Mouse (Mus musculus) kidney, postnatal 4 days (tissue): ENCODE data around the gene Svop.

ENCODE experiments used
- DNase-seq, 2 experiments: peaks; one replicate each; pipeline ENCODE4 v3.0.0; 2021; ENCODE audit warnings: mixed read lengths in 2 of 2

Gene Svop

DNA sequence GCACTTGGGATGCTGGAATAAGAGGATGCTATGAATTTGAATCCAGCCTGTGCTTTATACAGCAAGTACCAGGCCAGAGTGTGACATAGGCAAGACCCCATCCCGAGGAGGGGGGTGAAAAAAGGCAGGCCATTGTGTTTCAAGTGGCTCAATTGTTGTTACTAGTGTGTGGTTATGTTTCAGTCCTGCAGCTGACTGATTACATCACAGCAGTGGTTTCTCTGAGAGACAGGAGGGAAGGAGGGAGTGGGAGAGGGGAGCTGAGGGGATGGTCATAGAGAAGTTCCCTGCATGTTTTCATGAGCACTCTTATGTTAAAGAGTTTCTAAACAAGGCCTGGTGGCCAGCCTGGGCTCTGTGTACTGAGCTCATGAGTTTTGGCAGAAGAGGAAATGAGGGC lies 11.4 kb upstream of the Svop start:
- DNase-seq, result no peak

DNA sequence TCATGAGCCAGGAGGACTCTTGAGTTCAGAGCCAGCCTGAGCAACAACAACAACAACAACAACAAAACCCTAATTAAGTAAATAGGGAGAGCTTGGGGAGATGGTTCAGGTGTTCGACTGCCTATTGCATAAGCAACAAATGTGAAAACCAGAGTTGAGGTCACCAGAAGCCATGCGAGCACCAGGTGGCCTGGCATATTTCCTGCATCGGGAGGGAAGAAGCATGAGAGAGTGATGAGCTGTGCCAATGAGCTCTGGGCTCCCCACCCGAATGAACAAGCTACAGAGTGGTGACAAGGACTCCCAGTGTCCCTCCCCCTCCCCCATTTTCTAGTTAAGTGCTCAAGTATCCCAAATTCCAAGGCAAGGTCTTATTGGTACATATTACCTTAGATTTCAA lies 10.5 kb upstream of the Svop start:
- no peak for DNase-seq

- no peak for DNase-seq
Measured at GRCm38 (mm10) chr5:114100390-114101099, 9.2 kb upstream of the Svop start.

DNA sequence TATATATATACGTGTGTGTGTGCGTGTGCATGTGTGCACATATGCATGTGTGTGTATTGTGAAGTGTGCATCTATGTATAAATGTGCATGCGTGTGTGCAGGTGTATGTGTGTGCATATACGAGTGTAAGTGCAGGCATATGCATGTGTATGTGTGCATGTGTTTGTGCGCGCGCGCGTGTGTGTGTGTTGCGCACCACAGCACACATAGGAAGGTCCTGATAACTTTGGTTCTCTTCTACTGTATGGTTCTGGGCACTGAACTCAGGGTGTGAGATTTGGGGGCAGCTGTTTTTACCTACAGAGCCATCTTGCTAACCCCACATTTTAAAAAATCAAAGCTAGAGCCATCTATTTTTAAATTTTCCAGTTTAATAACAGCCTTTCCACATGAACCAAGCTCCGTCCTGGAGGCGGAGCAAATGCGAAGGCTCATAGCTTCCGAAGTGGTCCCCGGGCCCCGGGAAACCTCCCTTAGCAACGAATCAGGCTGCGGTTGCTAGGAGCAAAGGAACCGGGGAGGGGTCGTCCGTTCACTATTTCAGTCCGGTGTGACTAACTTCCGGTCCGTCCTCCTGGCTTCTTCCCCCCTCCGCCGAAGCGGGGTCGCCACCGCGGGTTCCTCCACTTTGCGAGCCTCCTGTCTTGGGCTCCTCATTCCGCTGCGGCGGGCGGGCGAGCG lies 8.5 kb upstream of the Svop start:
- DNase-seq, result peak; percentile 93 to 94

DNA sequence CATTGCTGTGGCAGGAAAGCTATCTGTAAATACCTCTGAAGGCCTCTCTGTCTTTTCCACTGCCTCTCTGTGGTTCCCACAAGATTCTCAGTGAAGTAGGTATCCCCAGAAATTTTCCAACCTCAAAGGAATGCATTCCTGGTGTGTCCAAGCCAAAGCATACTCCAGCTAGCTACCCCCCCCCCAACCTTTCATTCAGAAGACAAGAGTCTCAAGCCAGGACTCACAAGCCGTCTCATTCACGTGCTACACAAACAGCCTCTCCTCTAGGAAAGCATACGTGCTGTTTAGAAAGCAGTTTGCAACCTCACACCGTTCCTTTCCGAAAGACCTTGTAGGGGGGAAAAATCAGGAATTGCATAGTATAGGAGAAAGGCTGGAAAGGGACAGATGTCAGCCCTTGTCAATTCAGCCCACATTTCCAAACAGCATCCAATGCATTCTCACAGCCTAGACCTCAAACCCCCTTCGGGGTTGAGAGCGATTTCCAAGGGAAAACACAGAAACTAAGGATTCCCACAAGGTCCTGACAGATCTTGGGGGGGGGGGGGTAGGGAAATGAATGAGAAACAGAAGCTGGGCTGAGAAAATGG lies 853 bp downstream of the Svop start:
- DNase-seq, result no peak

- no peak for DNase-seq
Measured at GRCm38 (mm10) chr5:114087875-114088480, 3.4 kb downstream of the Svop start.

DNA sequence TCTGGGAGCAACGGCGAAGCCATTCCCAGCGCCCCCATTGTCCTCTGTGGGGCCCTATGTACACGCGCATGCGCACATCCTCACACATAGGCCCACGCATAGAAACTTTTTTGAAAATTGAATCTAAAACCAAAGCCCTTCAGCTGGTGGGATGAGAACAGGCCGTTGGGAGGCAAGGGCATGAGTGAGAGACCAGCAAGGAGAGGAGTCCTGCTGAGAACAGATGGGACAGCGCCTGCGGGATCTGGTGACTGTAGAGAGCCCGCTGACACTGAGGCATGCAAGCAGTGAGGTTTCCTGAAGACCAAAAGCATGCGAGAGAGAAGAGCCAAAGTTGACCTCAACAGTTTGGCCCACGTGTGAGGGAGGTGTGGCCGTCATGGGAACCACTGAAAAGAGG lies 5.9 kb downstream of the Svop start:
- no peak for DNase-seq

GRCm38 (mm10) chr5:114077009-114077408 lies 14.4 kb downstream of the Svop start:
- DNase-seq, result no peak

- no peak for DNase-seq
Measured at GRCm38 (mm10) chr5:114072262-114072661, 19.1 kb downstream of the Svop start.

DNA sequence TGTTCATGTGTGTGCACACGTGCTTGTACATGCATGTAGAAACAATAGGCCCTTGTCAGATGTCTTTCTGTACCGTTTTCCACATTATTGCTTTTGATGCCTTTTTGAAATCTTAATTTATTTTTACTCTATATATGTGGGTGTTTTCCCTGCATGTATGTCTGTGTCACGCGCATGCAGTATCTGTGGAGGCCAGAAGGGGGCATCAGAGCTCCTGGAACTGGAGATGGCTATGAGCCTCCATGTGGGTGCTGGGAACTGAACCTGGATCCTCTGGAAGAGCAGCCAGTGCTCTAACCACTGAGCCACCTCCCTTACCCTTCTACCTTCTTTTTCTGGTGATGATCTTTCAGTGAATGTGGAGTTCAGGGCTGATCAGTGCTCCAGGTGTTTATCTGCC lies 20.5 kb downstream of the Svop start:
- DNase-seq, result no peak

DNA sequence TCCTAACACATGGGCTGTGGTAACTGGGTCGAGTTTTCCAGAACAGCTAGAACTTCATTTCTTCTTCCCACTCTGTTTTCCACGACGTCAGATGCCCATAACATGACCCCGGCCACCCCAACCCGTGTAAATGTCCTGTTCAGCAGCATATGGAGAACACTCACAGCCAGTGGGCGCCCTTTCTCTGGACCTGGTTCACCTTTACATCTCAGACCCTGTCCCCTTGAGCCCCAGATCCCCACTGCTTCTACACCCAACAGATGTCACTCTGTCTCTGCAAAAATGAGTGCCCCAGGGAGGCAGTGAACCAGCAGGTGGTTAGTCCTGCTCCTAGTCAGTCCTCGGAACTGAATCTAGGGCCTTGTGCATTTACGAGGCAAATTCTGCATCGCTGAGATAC lies 23.4 kb downstream of the Svop start:
- no peak for DNase-seq

- DNase-seq, result no peak
Measured at GRCm38 (mm10) chr5:114067543-114067942, 23.8 kb downstream of the Svop start.

DNA sequence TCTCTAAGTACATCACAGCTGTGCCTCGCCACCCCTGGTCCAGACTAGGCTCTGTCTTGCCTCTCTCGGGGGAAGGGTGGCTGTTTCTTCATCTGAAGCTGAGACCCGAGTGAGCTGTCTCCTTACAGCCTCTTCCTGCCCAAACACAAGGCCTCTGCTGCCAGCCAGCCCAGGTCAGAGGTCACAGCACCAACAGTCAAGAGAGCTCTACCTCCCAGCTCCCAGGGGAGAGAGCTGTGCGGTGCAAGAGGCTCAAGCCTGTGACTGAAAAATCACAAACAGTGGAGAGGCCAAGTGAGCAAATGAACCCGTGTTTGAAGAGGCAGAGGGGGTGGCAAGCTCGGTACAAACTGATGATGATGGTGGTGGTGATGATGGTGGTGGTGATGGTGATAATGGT lies 24.8 kb downstream of the Svop start:
- DNase-seq, result no peak

DNA sequence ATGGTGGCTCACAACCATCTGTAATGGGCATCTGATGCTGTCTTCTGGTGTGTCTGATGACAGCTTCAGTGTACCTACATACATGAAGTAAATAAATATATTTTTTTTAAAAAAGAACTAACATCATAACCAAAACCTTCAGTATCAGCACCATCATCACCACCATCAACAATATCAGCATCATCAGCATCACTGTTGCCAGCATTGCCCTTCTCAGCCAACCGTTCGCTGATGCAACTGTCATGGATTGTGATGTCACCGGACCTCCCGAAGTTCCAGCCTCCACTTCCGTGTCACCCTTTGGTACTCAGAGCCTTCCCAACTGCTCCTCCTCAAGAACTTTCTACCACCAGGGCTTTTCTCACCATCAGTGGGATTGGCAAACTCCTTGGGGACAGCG lies 26.2 kb downstream of the Svop start, which contains the start of gene Usp30:
Gene Usp30 (plus strand): TSS at position 301 of the 400 bp plus-strand sequence.
- no peak for DNase-seq

GRCm38 (mm10) chr5:114063958-114064357 lies 27.4 kb downstream of the Svop start:
- DNase-seq, result no peak

DNA sequence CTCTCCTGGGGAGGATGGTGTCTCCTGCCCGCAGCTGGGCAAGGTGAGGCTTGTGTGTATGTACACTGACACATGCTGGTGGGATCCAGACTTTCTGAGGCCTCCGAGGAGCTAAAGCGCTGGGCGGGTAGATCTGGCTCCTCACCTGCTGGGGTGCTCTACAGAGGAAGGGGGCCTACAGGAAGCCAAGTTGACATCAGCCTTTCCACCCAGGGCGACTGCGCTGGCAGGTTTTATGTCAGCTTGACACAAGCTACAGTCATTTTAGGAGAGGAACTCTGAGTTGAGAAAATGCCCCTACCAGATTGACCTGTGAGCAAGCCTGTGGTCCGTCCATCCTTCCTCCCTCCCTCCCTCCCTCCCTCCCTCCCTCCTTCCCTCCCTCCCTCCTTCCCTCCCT lies 29.7 kb downstream of the Svop start:
- DNase-seq, result no peak

GRCm38 (mm10) chr5:114057129-114057731 lies 34.1 kb downstream of the Svop start:
- no peak for DNase-seq

- DNase-seq, result peak; percentile 83 to 88
Measured at GRCm38 (mm10) chr5:114052246-114052761, 39.1 kb downstream of the Svop start.

GRCm38 (mm10) chr5:114048731-114049308 lies 42.5 kb downstream of the Svop start:
- no peak for DNase-seq

DNA sequence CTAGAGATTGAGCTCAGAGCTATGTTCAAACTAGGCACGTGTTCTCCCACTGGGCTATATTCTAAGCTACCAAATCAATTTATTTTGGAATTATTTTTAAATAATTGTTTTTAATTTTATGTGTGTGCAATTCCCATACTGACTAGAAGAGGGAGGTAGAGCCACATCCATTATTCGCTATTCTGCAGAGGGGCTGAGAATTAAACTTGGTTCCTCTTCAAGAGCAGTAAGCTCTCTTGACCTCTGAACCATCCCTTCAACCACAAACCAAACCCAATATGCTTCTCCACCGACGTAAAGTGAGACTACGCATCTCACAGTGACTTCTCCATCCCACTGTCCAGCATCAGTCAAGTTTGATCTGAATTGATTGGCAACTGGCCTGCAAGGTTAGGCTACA lies 44.2 kb downstream of the Svop start:
- no peak for DNase-seq

- DNase-seq, result no peak
Measured at GRCm38 (mm10) chr5:114046604-114047003, 44.8 kb downstream of the Svop start.

GRCm38 (mm10) chr5:114046151-114046550 lies 45.2 kb downstream of the Svop start:
- DNase-seq, result no peak

- DNase-seq, result no peak
Measured at GRCm38 (mm10) chr5:114045134-114045533, 46.2 kb downstream of the Svop start.
